ENCODE assay signal across 11 mouse cellular contexts in the genomic region with DNA sequence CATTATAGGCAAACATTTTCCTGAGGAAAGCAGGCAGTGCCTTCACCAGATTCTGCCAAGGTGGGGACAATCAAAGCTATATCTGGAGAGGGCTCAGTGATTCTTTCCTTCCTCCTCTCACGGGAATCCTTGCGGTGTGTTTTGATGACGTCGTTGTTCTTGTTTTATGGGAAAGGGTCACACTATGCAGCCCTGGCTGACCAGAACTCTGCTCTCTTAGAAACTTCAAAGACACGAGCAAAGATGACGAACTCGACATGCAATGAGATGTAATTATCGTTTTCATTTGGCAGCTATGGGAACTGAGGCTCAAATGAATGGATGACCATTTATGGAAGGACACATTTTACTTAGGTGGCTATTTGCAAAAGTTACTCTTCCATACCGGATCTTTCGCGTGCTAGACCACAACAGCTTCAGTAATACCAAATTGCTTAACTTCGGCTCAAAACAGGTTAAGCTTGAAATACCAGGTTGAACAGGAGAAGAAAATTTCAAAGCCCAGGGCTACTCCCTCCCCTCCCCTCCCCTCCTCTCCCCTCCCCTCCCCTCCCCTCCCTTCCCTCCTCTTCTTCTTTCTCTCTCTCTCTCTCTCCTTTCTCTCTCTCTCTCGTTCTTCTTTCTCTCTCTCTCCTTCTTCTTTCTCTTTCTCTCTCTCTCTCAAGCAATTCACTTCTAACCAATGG. TPM values are rescaled to one million over a fixed set of nuclear protein-coding genes. Genes with fewer than 3 reads are reported as not detected.
DNase-seq lines count a peak whose midpoint lies in the region; ATAC-seq and TF ChIP-seq lines count a peak whose summit lies in the region.
"Had no signal": no experiment of that assay in that cellular context is flagged by ENCODE, and none has a peak within 500 bp of the region (broad histone marks: within the 10 kb centered on the region; RNA-seq: fewer than 3 reads in every experiment).

No protein-coding gene starts in this region.

- no peak for ATAC-seq in forebrain, embryonic 11.5 days (replicated peaks; ENCODE audit: low FRiP score)
- no peak for ATAC-seq in forebrain, postnatal 0 days
- no peak; the same call in 1 of the 2 replicates for ATAC-seq in intestine, embryonic 14.5 days (replicated peaks; ENCODE audit: low FRiP score, low TSS enrichment, low read depth)
- no peak for ATAC-seq in neural tube, embryonic 15.5 days (ENCODE audit: low FRiP score)

- no peaks in the 10 kb centered on the region; the same call in 1 of the 2 replicates for H3K36me3 ChIP-seq in forebrain, embryonic 11.5 days (ENCODE audit: control insufficient read depth, insufficient read depth, low read length)
- peaks cover 15% of the 10 kb centered on the region for H3K36me3 ChIP-seq in forebrain, postnatal 0 days (ENCODE audit: insufficient read depth)
- peaks cover 21% of the 10 kb centered on the region for H3K36me3 ChIP-seq in intestine, embryonic 14.5 days (ENCODE audit: control insufficient read depth, insufficient read depth, low read length)
- H3K36me3 ChIP-seq in neural tube, embryonic 15.5 days, result peaks cover 16% of the 10 kb centered on the region

- H3K4me1 ChIP-seq in forebrain, embryonic 11.5 days (replicated peaks; ENCODE audit: control insufficient read depth, insufficient read depth, low read length), result no peaks in the 10 kb centered on the region; the same call in 1 of the 2 replicates
- no peaks in the 10 kb centered on the region for H3K4me1 ChIP-seq in forebrain, postnatal 0 days (ENCODE audit: insufficient read depth)
- H3K4me1 ChIP-seq in intestine, embryonic 14.5 days (replicated peaks; ENCODE audit: control insufficient read depth, insufficient read depth, low read length), result 0 out of 2 replicates have a peak, but pooled peaks cover 3% of the 10 kb centered on the region
- peaks cover 2% of the 10 kb centered on the region; the same call in 1 of the 2 replicates for H3K4me1 ChIP-seq in neural tube, embryonic 15.5 days

- no peak for TF ChIP-seq CTCF in forebrain, postnatal 0 days (IDR thresholded peaks at IDR 0.05; ENCODE audit: low read depth)

- 37% methylated on average over 12 of the region's 13 CpGs for WGBS in forebrain, embryonic 11.5 days
- WGBS in forebrain, postnatal 0 days, result 36% methylated on average over 13 of the region's 13 CpGs
- 20% methylated on average over 13 of the region's 13 CpGs for WGBS in intestine, embryonic 14.5 days
- 29% methylated on average over 12 of the region's 13 CpGs for WGBS in neural tube, embryonic 15.5 days

- no peak overlapping the region for H3K9ac ChIP-seq in forebrain, embryonic 11.5 days (ENCODE audit: low read length)
- H3K9ac ChIP-seq in forebrain, postnatal 0 days, result no peak overlapping the region
- H3K9ac ChIP-seq in intestine, embryonic 14.5 days (ENCODE audit: low read length), result 0 out of 2 replicates have a peak overlapping the region, but pooled peaks have one; percentile 20
- H3K9ac ChIP-seq in neural tube, embryonic 15.5 days (replicated peaks), result no peak overlapping the region

- DNase-seq in forebrain, embryonic 11.5 days (ENCODE audit: low spot score), result no peak
- no peak for DNase-seq in forebrain, postnatal 0 days
- DNase-seq in lung, postnatal 36 days, result peak; percentile 37
- no peak for DNase-seq in lung, postnatal 4 days
- DNase-seq in intestine, embryonic 14.5 days (ENCODE audit: low spot score), result peak; percentile 56
- DNase-seq in cerebellum, postnatal 36 days, result no peak
- DNase-seq in left cerebral cortex, adult 9 months (ENCODE audit: low spot score in 2 of 2), result no peak

- peak overlapping the region; percentile 19; the same call in 1 of the 2 replicates for H3K4me2 ChIP-seq in forebrain, embryonic 11.5 days (ENCODE audit: low read depth, low read length, severe bottlenecking)
- H3K4me2 ChIP-seq in forebrain, postnatal 0 days (ENCODE audit: low read depth), result no peak overlapping the region
- H3K4me2 ChIP-seq in intestine, embryonic 14.5 days (ENCODE audit: low read length), result peak overlapping the region; percentile 39
- 0 out of 2 replicates have a peak overlapping the region, but pooled peaks have one; percentile 21 for H3K4me2 ChIP-seq in neural tube, embryonic 15.5 days

- H3K4me3 ChIP-seq in forebrain, embryonic 11.5 days (ENCODE audit: low read depth, low read length), result no peak overlapping the region
- H3K4me3 ChIP-seq in forebrain, postnatal 0 days (ENCODE audit: low read depth, low read length), result no peak overlapping the region
- peak overlapping the region; percentile 27 for H3K4me3 ChIP-seq in intestine, embryonic 14.5 days (ENCODE audit: low read depth, low read length)
- H3K4me3 ChIP-seq in neural tube, embryonic 15.5 days (replicated peaks), result no peak overlapping the region

- no peaks in the 10 kb centered on the region for H3K9me3 ChIP-seq in forebrain, embryonic 11.5 days (ENCODE audit: control insufficient read depth, low read length)
- no peaks in the 10 kb centered on the region for H3K9me3 ChIP-seq in forebrain, postnatal 0 days (ENCODE audit: low read length)
- H3K9me3 ChIP-seq in intestine, embryonic 14.5 days (ENCODE audit: control insufficient read depth, low read length), result no peaks in the 10 kb centered on the region
- no peaks in the 10 kb centered on the region for H3K9me3 ChIP-seq in neural tube, embryonic 15.5 days (replicated peaks)

- H3K27me3 ChIP-seq in forebrain, embryonic 11.5 days (ENCODE audit: control insufficient read depth, insufficient read depth, low read length), result no peaks in the 10 kb centered on the region
- no peaks in the 10 kb centered on the region for H3K27me3 ChIP-seq in forebrain, postnatal 0 days (ENCODE audit: insufficient read depth, low read length)
- no peaks in the 10 kb centered on the region for H3K27me3 ChIP-seq in intestine, embryonic 14.5 days (replicated peaks; ENCODE audit: control insufficient read depth, insufficient read depth, low read length)
- H3K27me3 ChIP-seq in neural tube, embryonic 15.5 days (replicated peaks), result no peaks in the 10 kb centered on the region

- no peak overlapping the region for H3K27ac ChIP-seq in forebrain, embryonic 11.5 days (ENCODE audit: low read depth, low read length)
- no peak overlapping the region for H3K27ac ChIP-seq in forebrain, postnatal 0 days (ENCODE audit: low read depth, low read length)
- 0 out of 2 replicates have a peak overlapping the region, but pooled peaks have one; percentile 22 for H3K27ac ChIP-seq in intestine, embryonic 14.5 days (ENCODE audit: low read depth)
- H3K27ac ChIP-seq in neural tube, embryonic 15.5 days (replicated peaks), result no peak overlapping the region

RNA-seq across cellular contexts. Expression of gene Pdik1l, which starts 14.8 kb away (rescaled TPM):
- 26.7 and 31.2 TPM in 2 replicates for polyA plus RNA-seq in forebrain, embryonic 11.5 days (2014; fragmentation: Nextera tagmentation; extraction: Ambion mirVana)
- total RNA-seq in forebrain, postnatal 0 days (2014; rRNA removed), result 42.2 and 43.8 TPM in 2 replicates
- 21.7 and 28.9 TPM in 2 replicates for polyA plus RNA-seq in forebrain, postnatal 0 days (2015; fragmentation: Nextera tagmentation; extraction: Ambion mirVana)
- polyA plus RNA-seq in intestine, embryonic 14.5 days (2014; fragmentation: Nextera tagmentation; extraction: Ambion mirVana), result 18.4 and 20.5 TPM in 2 replicates
- polyA plus RNA-seq in neural tube, embryonic 15.5 days (2015; fragmentation: Nextera tagmentation; extraction: Ambion mirVana), result 32.1 and 33.9 TPM in 2 replicates

RNA-seq across cellular contexts. Expression of gene Grrp1, which starts 19.0 kb away (rescaled TPM):
- polyA plus RNA-seq in forebrain, embryonic 11.5 days (2014; fragmentation: Nextera tagmentation; extraction: Ambion mirVana), result 4.8 and 5.2 TPM in 2 replicates
- total RNA-seq in forebrain, postnatal 0 days (2014; rRNA removed), result 14.2 and 18.3 TPM in 2 replicates
- polyA plus RNA-seq in forebrain, postnatal 0 days (2015; fragmentation: Nextera tagmentation; extraction: Ambion mirVana), result 18.3 and 20.0 TPM in 2 replicates
- 3.8 and 4.5 TPM in 2 replicates for polyA plus RNA-seq in intestine, embryonic 14.5 days (2014; fragmentation: Nextera tagmentation; extraction: Ambion mirVana)
- 14.2 and 17.0 TPM in 2 replicates for polyA plus RNA-seq in neural tube, embryonic 15.5 days (2015; fragmentation: Nextera tagmentation; extraction: Ambion mirVana)
- polyA plus RNA-seq: C2C12 had no signal

RNA-seq across cellular contexts. Expression of gene Gm30191, which starts 26.1 kb away (rescaled TPM):
- polyA plus RNA-seq in forebrain, embryonic 11.5 days (2014; fragmentation: Nextera tagmentation; extraction: Ambion mirVana), result 0.63 TPM in 1 of 2 replicates, not detected in the other
- total RNA-seq in forebrain, postnatal 0 days (2014; rRNA removed), result not detected in 2 replicates
- 0.25 TPM in 1 of 2 replicates, not detected in the other for polyA plus RNA-seq in forebrain, postnatal 0 days (2015; fragmentation: Nextera tagmentation; extraction: Ambion mirVana)
- polyA plus RNA-seq in intestine, embryonic 14.5 days (2014; fragmentation: Nextera tagmentation; extraction: Ambion mirVana), result not detected in 2 replicates
- polyA plus RNA-seq in neural tube, embryonic 15.5 days (2015; fragmentation: Nextera tagmentation; extraction: Ambion mirVana), result not detected in 2 replicates
- total RNA-seq: adrenal gland, postnatal 36 days; gastrocnemius, adult 8-10 months had no signal
- polyA plus RNA-seq: C2C12 had no signal

RNA-seq across cellular contexts. Expression of gene Zfp593, which starts 27.5 kb away (rescaled TPM):
- polyA plus RNA-seq in forebrain, embryonic 11.5 days (2014; fragmentation: Nextera tagmentation; extraction: Ambion mirVana), result 17.8 and 18.0 TPM in 2 replicates
- 11.6 and 12.7 TPM in 2 replicates for total RNA-seq in forebrain, postnatal 0 days (2014; rRNA removed)
- 13.8 and 15.0 TPM in 2 replicates for polyA plus RNA-seq in forebrain, postnatal 0 days (2015; fragmentation: Nextera tagmentation; extraction: Ambion mirVana)
- polyA plus RNA-seq in intestine, embryonic 14.5 days (2014; fragmentation: Nextera tagmentation; extraction: Ambion mirVana), result 17.5 and 20.7 TPM in 2 replicates
- 13.9 and 14.8 TPM in 2 replicates for polyA plus RNA-seq in neural tube, embryonic 15.5 days (2015; fragmentation: Nextera tagmentation; extraction: Ambion mirVana)

RNA-seq across cellular contexts. Expression of gene E130218I03Rik, which starts 29.4 kb away (rescaled TPM):
- 0.64 and 0.77 TPM in 2 replicates for polyA plus RNA-seq in forebrain, embryonic 11.5 days (2014; fragmentation: Nextera tagmentation; extraction: Ambion mirVana)
- 0.43 TPM in 1 of 2 replicates, not detected in the other for total RNA-seq in forebrain, postnatal 0 days (2014; rRNA removed)
- 0.11 and 0.33 TPM in 2 replicates for polyA plus RNA-seq in forebrain, postnatal 0 days (2015; fragmentation: Nextera tagmentation; extraction: Ambion mirVana)
- polyA plus RNA-seq in intestine, embryonic 14.5 days (2014; fragmentation: Nextera tagmentation; extraction: Ambion mirVana), result 0.24 and 0.41 TPM in 2 replicates
- 0.42 TPM in 1 of 2 replicates, not detected in the other for polyA plus RNA-seq in neural tube, embryonic 15.5 days (2015; fragmentation: Nextera tagmentation; extraction: Ambion mirVana)
- total RNA-seq: adrenal gland, postnatal 36 days had no signal

Comparison
In these comparisons a context has a peak if more than half of its experiments do, and no peak if none do; other contexts are left out.
1. DNase-seq: peak in lung, postnatal 36 days (single experiment) and intestine, embryonic 14.5 days (single experiment); none in forebrain, embryonic 11.5 days (single experiment), forebrain, postnatal 0 days (single experiment), lung, postnatal 4 days (0 of 2), cerebellum, postnatal 36 days (0 of 2) and left cerebral cortex, adult 9 months (0 of 2).